Mouse (Mus musculus): Measurements from ENCODE around the gene Fam43a.
A peak's percentile ranks its signal among the peaks of the same experiment; 100 is the strongest.

The Fam43a gene

DNA sequence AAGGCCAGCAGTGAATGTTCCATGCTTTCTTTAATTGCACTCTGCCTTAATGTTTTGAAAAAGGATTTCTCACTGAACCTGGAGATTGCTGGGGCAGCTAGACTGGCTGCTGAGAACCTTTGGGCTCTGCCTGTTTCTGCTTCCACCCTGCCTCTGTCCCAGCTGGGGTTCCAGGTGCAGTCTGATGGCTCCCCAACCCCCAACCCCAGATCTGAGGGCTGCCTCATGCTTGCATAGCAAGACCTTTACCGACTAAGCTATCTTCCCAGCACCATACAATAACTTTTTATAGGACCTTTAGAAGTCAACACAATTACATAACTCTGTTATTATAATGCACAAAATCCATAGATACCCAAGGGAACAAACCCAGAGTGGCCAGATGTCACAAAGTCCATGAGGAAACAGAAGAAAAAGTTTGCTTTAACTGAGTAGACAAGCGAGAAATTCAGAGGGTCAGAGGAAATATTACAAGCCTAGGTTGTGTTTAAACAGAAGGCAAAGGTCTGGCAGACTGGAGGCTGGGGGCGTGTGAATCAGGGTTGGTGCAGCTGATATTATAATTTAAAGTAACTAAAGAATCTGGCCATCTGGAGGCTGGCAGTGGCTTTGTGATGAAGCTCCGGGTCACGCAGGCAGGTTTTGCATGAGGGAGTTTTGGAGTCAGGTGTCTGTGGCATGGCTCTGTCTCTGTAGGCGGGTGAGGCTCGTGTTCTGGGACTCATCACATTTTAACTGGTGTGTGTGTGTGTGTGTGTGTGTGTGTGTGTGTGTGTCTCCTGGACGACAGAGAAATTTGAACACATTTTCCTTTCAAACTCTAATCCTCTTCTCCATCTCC lies 34.6 kb downstream of the Fam43a start:
- peak; percentile 27 to 41 for DNase-seq

- no peak for DNase-seq
Measured at GRCm38 (mm10) chr16:30638586-30638985, 39.1 kb downstream of the Fam43a start.

GRCm38 (mm10) chr16:30640591-30640990 lies 41.1 kb downstream of the Fam43a start:
- no peak for DNase-seq

DNA sequence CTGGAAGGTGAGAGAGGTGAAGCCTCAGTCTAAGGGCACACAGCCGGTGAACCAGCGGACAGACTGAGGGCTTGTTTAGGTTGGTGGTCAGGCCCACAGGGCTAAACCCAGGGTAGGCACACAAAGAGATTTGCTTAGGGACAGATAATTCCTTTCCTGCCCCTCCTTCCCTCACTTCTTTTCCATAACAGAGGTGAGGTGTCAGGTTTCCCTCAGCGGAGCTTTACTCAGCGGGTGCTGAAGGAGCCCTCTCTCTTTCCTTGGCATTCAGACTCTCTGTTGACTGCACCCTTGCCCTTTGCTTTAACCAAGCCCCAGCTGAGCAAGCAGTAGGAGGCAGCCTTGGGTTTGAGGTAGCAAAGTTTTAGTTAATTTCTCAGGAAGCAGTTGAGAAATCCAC lies 41.9 kb downstream of the Fam43a start:
- no peak for DNase-seq

DNA sequence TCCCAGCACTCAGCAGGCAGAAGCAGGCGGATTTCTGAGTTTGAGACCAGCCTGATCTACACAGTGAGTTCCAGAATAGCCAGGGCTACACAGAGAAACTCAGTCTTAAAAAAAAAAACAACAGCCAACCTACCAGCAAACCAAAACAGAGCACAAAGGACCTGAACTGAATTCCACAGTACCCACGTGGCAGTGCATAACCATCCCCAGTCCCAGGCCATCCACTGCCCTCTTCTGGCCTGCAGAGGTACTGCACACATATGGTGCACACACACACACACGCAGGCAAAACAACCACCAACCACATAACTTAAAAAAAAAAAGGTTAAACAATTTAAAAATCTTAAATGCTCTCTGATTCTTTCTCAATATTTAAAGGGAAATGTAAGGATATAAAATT lies 42.7 kb downstream of the Fam43a start:
- DNase-seq = no peak

DNA sequence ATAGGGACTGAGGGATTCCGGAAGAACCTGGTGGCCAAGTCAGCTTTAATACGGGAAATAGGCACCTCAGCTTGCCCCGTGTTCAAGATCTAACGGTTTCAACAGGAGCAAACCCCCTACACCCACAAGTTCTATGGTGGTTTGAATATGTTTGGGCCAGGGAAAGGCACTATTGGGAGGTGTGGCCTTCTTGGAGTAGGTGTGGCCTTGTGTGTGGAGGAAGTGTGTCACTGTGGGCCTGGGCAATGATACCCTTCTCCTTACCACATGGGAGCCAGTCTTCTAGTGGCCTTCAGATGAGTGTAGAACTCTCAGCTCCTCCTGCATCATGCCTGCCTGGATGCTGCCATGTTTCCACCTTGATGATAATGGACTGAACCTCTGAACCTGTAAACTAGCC lies 45.5 kb downstream of the Fam43a start:
- DNase-seq = no peak

- no peak for DNase-seq
Measured at GRCm38 (mm10) chr16:30645841-30646558, 46.5 kb downstream of the Fam43a start.

DNA sequence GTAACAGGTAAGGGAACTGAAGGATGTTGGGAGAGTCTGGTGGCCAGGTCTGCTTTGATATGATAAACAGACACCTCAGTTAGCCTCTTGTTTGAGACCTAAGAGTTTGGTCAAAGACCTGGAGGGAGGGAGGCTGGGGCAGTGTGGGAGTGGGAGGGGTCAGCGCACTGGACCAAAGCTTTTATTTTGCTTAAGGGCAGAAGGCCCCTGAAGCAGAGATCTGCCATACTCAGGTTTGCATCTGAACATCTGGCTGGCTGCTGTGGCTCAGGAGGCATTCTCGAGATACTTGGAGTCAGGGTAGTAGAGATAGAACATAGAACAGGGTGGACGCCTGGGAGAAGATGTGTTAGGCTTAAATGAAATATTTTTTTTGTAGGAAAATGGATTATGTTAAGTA lies 47.3 kb downstream of the Fam43a start:
- DNase-seq = no peak

DNA sequence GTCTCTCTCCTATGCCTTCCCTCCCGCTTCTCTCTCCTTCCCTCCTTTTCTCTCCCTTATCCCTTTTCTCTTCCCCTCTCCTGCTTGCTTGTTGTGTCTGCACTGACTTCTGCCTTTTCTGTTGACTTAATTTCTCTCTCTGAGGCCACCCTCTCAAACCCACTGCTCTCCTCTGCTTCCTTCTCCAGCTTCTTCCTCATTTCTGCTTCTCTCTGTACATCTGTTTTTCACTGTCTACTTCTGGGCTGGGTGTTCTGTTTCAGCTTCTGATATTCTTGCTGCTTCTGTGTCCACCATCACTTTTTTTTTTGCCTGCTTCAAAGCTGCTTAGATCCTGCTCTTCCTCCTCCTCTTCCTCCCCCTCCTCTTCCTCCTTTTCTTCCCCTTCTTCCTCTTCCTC lies 51.8 kb downstream of the Fam43a start:
- no peak for DNase-seq
